Mouse (Mus musculus) C2C12 (cell line): ENCODE results near the gene Phf5a. TPM values are rescaled to one million over a fixed set of nuclear protein-coding genes. Genes with fewer than 3 reads are reported as not detected.
A peak's percentile ranks its signal among the peaks of the same experiment; 100 is the strongest.

Experiments
- H3K27me3 ChIP-seq: one replicate; pipeline ENCODE4 v1.6.1; 2011; ENCODE audit not compliant: control insufficient read depth, insufficient read depth, insufficient read length
- H3K36me3 ChIP-seq: one replicate; pipeline ENCODE4 v1.6.1; 2011; ENCODE audit not compliant: control insufficient read depth, insufficient read depth
- H3K4me3 ChIP-seq: one replicate; pipeline ENCODE4 v1.5.1; 2011; ENCODE audit warnings: mild to moderate bottlenecking, control low read depth; ENCODE audit not compliant: poor library complexity, insufficient read depth, severe bottlenecking
- H3K79me2 ChIP-seq: one replicate; pipeline ENCODE4 v1.6.1; 2011; ENCODE audit not compliant: control insufficient read depth, insufficient read depth
- H3K79me3 ChIP-seq: one replicate; pipeline ENCODE4 v1.6.1; 2011; ENCODE audit warnings: low read depth, control low read depth
- H3ac ChIP-seq: one replicate; pipeline ENCODE3; 2011; ENCODE audit warnings: low read depth; ENCODE audit not compliant: control insufficient read depth, insufficient read length
- CEBPB ChIP-seq: IDR thresholded peaks from one replicate; pipeline ENCODE4 v1.6.1; 2011; ENCODE audit warnings: low read depth, mild to moderate bottlenecking, control low read depth, moderate library complexity
- CTCF ChIP-seq: IDR thresholded peaks from one replicate; pipeline ENCODE4 v1.5.1; 2011; ENCODE audit not compliant: control insufficient read depth, insufficient read depth, insufficient read length
- FOSL1 ChIP-seq: IDR thresholded peaks from one replicate; pipeline ENCODE4 v1.8.0; 2011; ENCODE audit warnings: mild to moderate bottlenecking, low read length; ENCODE audit not compliant: poor library complexity, insufficient read depth, severe bottlenecking
- MAX ChIP-seq: IDR thresholded peaks from one replicate; pipeline ENCODE4 v1.6.1; 2011; ENCODE audit warnings: mild to moderate bottlenecking, control low read depth
- MYOD1 ChIP-seq: IDR thresholded peaks from one replicate; pipeline ENCODE4 v1.6.1; 2011; ENCODE audit warnings: low read depth; ENCODE audit not compliant: control insufficient read depth, insufficient read length
- MYOG ChIP-seq: IDR thresholded peaks from one replicate; pipeline ENCODE4 v1.6.1; 2011; ENCODE audit not compliant: control insufficient read depth, insufficient read length; ENCODE audit errors: extremely low read depth
- USF1 ChIP-seq: IDR thresholded peaks from one replicate; pipeline ENCODE4 v1.6.1; 2011; ENCODE audit warnings: low read depth, mild to moderate bottlenecking, control low read depth, moderate library complexity
- long read RNA-seq, 2 experiments: library from polyadenylated mRNA; unstranded; transcript quantifications; one replicate each; pipeline ENCODE4 v2.0.0; 2019 to 2020
- polyA plus RNA-seq: library from polyadenylated mRNA; unstranded; fragments of >200 nt; fragmentation: generic; extraction: Trizol; gene quantifications from one replicate; pipeline ENCODE4 v1.2.1, GENCODE M21; 2012; ENCODE audit warnings: missing spikeins

Phf5a gene
- 156 TPM for polyA plus RNA-seq
- long read RNA-seq, experiment 1, transcript Phf5a-201 (4 exons, 1,663 nt): major isoform, 66 of 91 reads
- long read RNA-seq, experiment 1, partial matches to known transcripts: 11 of 91 reads
- long read RNA-seq, experiment 1, other reads (novel, unspliced or antisense): 13 of 91 reads
- long read RNA-seq, experiment 2, transcript Phf5a-201 (4 exons, 1,663 nt): major isoform, 43 of 57 reads
- long read RNA-seq, experiment 2, partial matches to known transcripts: 0 of 57 reads
- long read RNA-seq, experiment 2, other reads (novel, unspliced or antisense): 14 of 57 reads

GRCm38 (mm10) chr15:81871604-81872261 is at the start of gene Phf5a:
Gene Phf5a, minus strand, starts transcription at chr15:81871911.
- no peaks in the 10 kb centered on the region for H3K27me3 ChIP-seq
- no peak for TF ChIP-seq MYOG
- TF ChIP-seq USF1: peak; percentile 21
- TF ChIP-seq MAX: peak; percentile 38
- no peak for TF ChIP-seq CEBPB
- peaks cover 96% of the 10 kb centered on the region for H3K79me2 ChIP-seq
- H3K4me3 ChIP-seq: peak within 1 kb of the TSS; percentile 99
- H3K36me3 ChIP-seq: peaks cover 42% of the 10 kb centered on the region
- H3ac ChIP-seq: peak within 1 kb of the TSS; percentile 81
- H3K79me3 ChIP-seq: peaks cover 80% of the 10 kb centered on the region

- TF ChIP-seq CTCF (no peak), MAX (no peak), FOSL1 (no peak), USF1 (peak; percentile 47), CEBPB (no peak), MYOD1 (no peak), MYOG (no peak)
- Histone ChIP-seq H3K4me3 (no peak overlapping the region), H3K27me3 (no peaks in the 10 kb centered on the region), H3ac (no peak overlapping the region), H3K79me2 (peaks cover 74% of the 10 kb centered on the region), H3K36me3 (peaks cover 47% of the 10 kb centered on the region), H3K79me3 (peaks cover 26% of the 10 kb centered on the region)
These were observed 49.5 kb upstream of the Phf5a start for GRCm38 (mm10) chr15:81921255-81921654.

GRCm38 (mm10) chr15:81920546-81921217 is 49.0 kb upstream of the Phf5a start:
- Histone ChIP-seq H3K4me3 (no peak overlapping the region), H3K36me3 (peaks cover 53% of the 10 kb centered on the region), H3K27me3 (no peaks in the 10 kb centered on the region), H3K79me2 (peaks cover 72% of the 10 kb centered on the region), H3ac (no peak overlapping the region), H3K79me3 (peaks cover 25% of the 10 kb centered on the region)
- TF ChIP-seq CTCF: no peak
- no peak for TF ChIP-seq MYOD1
- TF ChIP-seq USF1: no peak
- no peak for TF ChIP-seq CEBPB
- TF ChIP-seq MAX: no peak
- TF ChIP-seq FOSL1: no peak
- TF ChIP-seq MYOG: no peak

- H3ac ChIP-seq: no peak overlapping the region
- H3K4me3 ChIP-seq: no peak overlapping the region
- peaks cover 66% of the 10 kb centered on the region for H3K36me3 ChIP-seq
- H3K27me3 ChIP-seq: no peaks in the 10 kb centered on the region
- H3K79me2 ChIP-seq: peaks cover 55% of the 10 kb centered on the region
- TF ChIP-seq CTCF (no peak), MYOG (no peak), USF1 (no peak), MYOD1 (no peak), FOSL1 (no peak), CEBPB (no peak), MAX (no peak)
- H3K79me3 ChIP-seq: peaks cover 9% of the 10 kb centered on the region
These were observed 47.4 kb upstream of the Phf5a start for GRCm38 (mm10) chr15:81919062-81919461.

GRCm38 (mm10) chr15:81917621-81918463 is 46.1 kb upstream of the Phf5a start:
- Histone ChIP-seq H3K79me3 (no peaks in the 10 kb centered on the region), H3K4me3 (no peak overlapping the region), H3K79me2 (peaks cover 43% of the 10 kb centered on the region), H3ac (no peak overlapping the region), H3K36me3 (peaks cover 67% of the 10 kb centered on the region), H3K27me3 (no peaks in the 10 kb centered on the region)
- TF ChIP-seq CTCF (peak; percentile 97), MYOG (no peak)
